Mouse (Mus musculus) hindbrain, embryonic 12.5 days (tissue): ENCODE measurements around the gene Arpp21. TPM values are rescaled to one million over a fixed set of nuclear protein-coding genes. Genes with fewer than 3 reads are reported as not detected.

Experiments used
- ATAC-seq: fragments of 200-750 bp; cut with Nextera tagmentation; 2 replicates; pipeline ENCODE4 v1.8.0; 2017; ENCODE audit warnings: moderate TSS enrichment; ENCODE audit not compliant: low FRiP score
- H3K27ac ChIP-seq: fragments of 300-500 bp; sonication (generic); 2 replicates; pipeline ENCODE4 v1.5.1; 2016; ENCODE audit warnings: mild to moderate bottlenecking
- H3K27me3 ChIP-seq: fragments of 300-500 bp; sonication (generic); 2 replicates; pipeline ENCODE4 v1.6.1; 2016; ENCODE audit warnings: mild to moderate bottlenecking
- H3K36me3 ChIP-seq: fragments of 300-500 bp; sonication (generic); 2 replicates; pipeline ENCODE4 v1.6.1; 2016; ENCODE audit warnings: mild to moderate bottlenecking
- H3K4me1 ChIP-seq: fragments of 300-500 bp; sonication (generic); 2 replicates; pipeline ENCODE4 v1.6.1; 2016
- H3K4me2 ChIP-seq: fragments of 300-500 bp; sonication (generic); replicated peaks from 2 replicates; pipeline ENCODE4 v1.6.1; 2016; ENCODE audit warnings: mild to moderate bottlenecking
- H3K4me3 ChIP-seq: fragments of 300-500 bp; sonication (generic); 2 replicates; pipeline ENCODE4 v1.5.1; 2016; ENCODE audit warnings: mild to moderate bottlenecking
- H3K9ac ChIP-seq: fragments of 300-500 bp; sonication (generic); 2 replicates; pipeline ENCODE4 v1.6.1; 2016; ENCODE audit warnings: mild to moderate bottlenecking, moderate library complexity
- H3K9me3 ChIP-seq: fragments of 300-500 bp; sonication (generic); replicated peaks from 2 replicates; pipeline ENCODE4 v1.6.1; 2016; ENCODE audit warnings: mild to moderate bottlenecking
- WGBS: fragments of 180-500 bp; shearing (Covaris S2); methylation state at CpG from one replicate; pipeline ENCODE4 v1.1.7; 2016; 5-methylcytosine and 5-hydroxymethylcytosine counted together
- polyA plus RNA-seq: library from polyadenylated mRNA; unstranded; fragments of >200 nt; fragmentation: Nextera tagmentation; extraction: Ambion mirVana; gene quantifications from 2 replicates; pipeline ENCODE4 v1.2.1, GENCODE M21; 2016

Gene Arpp21
- polyA plus RNA-seq, 1 experiment from 2014 or later: 9.8 TPM

GRCm38 (mm10) chr9:112247183-112247582 lies 11.4 kb upstream of the Arpp21 start:
- Histone ChIP-seq H3K36me3 (no peaks in the 10 kb centered on the region), H3K9me3 (no peaks in the 10 kb centered on the region), H3K27ac (no peak overlapping the region), H3K4me2 (no peak overlapping the region), H3K27me3 (no peaks in the 10 kb centered on the region), H3K4me3 (no peak overlapping the region), H3K4me1 (no peaks in the 10 kb centered on the region), H3K9ac (no peak overlapping the region)
- no peak for ATAC-seq
- 76% methylated on average over 2 of the region's 2 CpGs for WGBS

DNA sequence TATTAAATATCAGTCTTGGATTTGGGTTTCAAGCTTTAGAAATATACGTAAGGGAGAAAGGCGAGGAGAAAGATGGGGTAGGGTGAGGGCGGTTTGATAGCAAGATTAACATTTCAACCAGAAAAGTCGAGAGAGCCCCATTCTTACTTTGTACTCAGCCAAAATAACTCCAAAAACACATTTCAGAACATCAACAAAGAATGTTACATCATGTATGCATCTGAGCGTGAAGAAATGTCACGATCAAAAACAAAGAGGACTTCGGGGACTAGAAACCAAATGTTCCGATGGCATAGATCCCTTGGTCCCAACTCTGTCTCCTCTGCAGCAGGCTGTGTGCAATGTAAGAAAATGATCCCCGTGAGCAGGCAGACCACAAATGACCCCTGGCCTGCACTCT lies 2.4 kb upstream of the Arpp21 start:
- WGBS: 79% methylated on average over 9 of the region's 9 CpGs
- H3K4me1 ChIP-seq: peaks cover 10% of the 10 kb centered on the region
- no peak overlapping the region for H3K27ac ChIP-seq
- H3K9ac ChIP-seq: no peak overlapping the region
- ATAC-seq: no peak
- no peaks in the 10 kb centered on the region for H3K9me3 ChIP-seq
- H3K27me3 ChIP-seq: peaks cover 31% of the 10 kb centered on the region
- H3K4me3 ChIP-seq: no peak overlapping the region
- no peaks in the 10 kb centered on the region for H3K36me3 ChIP-seq
- H3K4me2 ChIP-seq: no peak overlapping the region

GRCm38 (mm10) chr9:112236551-112236950 lies 813 bp upstream of the Arpp21 start:
- Histone ChIP-seq H3K4me2 (no peak overlapping the region), H3K27ac (no peak overlapping the region), H3K9ac (no peak overlapping the region), H3K4me1 (peaks cover 10% of the 10 kb centered on the region), H3K36me3 (no peaks in the 10 kb centered on the region), H3K9me3 (no peaks in the 10 kb centered on the region), H3K27me3 (peaks cover 42% of the 10 kb centered on the region), H3K4me3 (no peak overlapping the region)
- no peak for ATAC-seq
- WGBS: 82% methylated on average over 8 of the region's 8 CpGs

- Histone ChIP-seq H3K36me3 (no peaks in the 10 kb centered on the region), H3K9me3 (no peaks in the 10 kb centered on the region), H3K4me3 (peak overlapping the region; percentile 58), H3K4me2 (peak overlapping the region; percentile 93), H3K27me3 (peaks cover 42% of the 10 kb centered on the region), H3K27ac (peak overlapping the region; percentile 86), H3K4me1 (peaks cover 10% of the 10 kb centered on the region), H3K9ac (peak overlapping the region; percentile 77)
- ATAC-seq: peak; percentile 91
- WGBS: under 1% methylated on average over 44 of the region's 44 CpGs
These were observed 570 bp downstream of the Arpp21 start for GRCm38 (mm10) chr9:112235041-112235695.

DNA sequence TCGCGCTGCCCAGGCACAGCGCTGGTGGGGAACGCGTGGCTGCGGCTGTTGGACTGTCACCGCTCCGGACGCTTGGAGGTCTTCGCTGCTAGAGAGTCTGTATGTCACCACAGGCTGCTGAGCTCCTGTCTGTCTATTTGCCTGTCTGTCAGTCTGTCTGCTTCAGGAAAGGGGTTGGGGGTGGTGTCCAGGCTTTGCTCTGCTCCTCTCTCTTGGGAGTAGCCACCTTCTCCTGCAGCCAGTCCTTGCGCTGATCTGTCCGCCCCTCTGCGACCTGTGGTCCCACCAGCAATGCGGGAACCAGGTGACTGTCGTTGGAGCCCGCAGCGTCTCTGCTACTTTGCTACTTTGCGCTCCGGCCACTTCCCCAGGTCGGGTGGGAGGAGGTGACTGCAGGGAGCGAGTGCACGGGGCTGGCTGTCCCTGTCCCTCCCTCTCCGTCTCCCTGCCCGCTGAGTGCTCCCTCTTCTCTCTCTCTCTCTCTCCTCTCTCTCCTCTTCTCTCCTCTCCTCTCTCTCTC lies 1.2 kb downstream of the Arpp21 start:
- peak overlapping the region; percentile 77 for H3K9ac ChIP-seq
- peaks cover 42% of the 10 kb centered on the region for H3K27me3 ChIP-seq
- H3K4me1 ChIP-seq: peaks cover 10% of the 10 kb centered on the region
- H3K4me2 ChIP-seq: peak overlapping the region; percentile 93
- H3K27ac ChIP-seq: peak overlapping the region; percentile 86
- H3K9me3 ChIP-seq: no peaks in the 10 kb centered on the region
- peak overlapping the region; percentile 58 for H3K4me3 ChIP-seq
- peak; percentile 69 for ATAC-seq
- under 1% methylated on average over 23 of the region's 24 CpGs for WGBS
- no peaks in the 10 kb centered on the region for H3K36me3 ChIP-seq

GRCm38 (mm10) chr9:112233822-112234504 lies 1.8 kb downstream of the Arpp21 start:
- ATAC-seq: no peak
- Histone ChIP-seq H3K27ac (peak overlapping the region; percentile 86), H3K9ac (peak overlapping the region; percentile 77), H3K4me1 (peaks cover 10% of the 10 kb centered on the region), H3K27me3 (peaks cover 42% of the 10 kb centered on the region), H3K36me3 (no peaks in the 10 kb centered on the region), H3K4me2 (peak overlapping the region; percentile 93), H3K4me3 (peak overlapping the region; percentile 58), H3K9me3 (no peaks in the 10 kb centered on the region)
- 19% methylated on average over 12 of the region's 12 CpGs for WGBS

- 66% methylated on average over 6 of the region's 6 CpGs for WGBS
- H3K4me3 ChIP-seq: peak overlapping the region; percentile 58
- H3K36me3 ChIP-seq: no peaks in the 10 kb centered on the region
- peaks cover 42% of the 10 kb centered on the region for H3K27me3 ChIP-seq
- H3K4me2 ChIP-seq: peak overlapping the region; percentile 93
- no peak overlapping the region for H3K27ac ChIP-seq
- no peak for ATAC-seq
- H3K9ac ChIP-seq: no peak overlapping the region
- H3K4me1 ChIP-seq: peaks cover 10% of the 10 kb centered on the region
- H3K9me3 ChIP-seq: no peaks in the 10 kb centered on the region
These were observed 2.4 kb downstream of the Arpp21 start for GRCm38 (mm10) chr9:112233378-112233777.

- Histone ChIP-seq H3K9ac (no peak overlapping the region), H3K27me3 (peaks cover 42% of the 10 kb centered on the region)
These were observed 3.7 kb downstream of the Arpp21 start for GRCm38 (mm10) chr9:112231935-112232575.

DNA sequence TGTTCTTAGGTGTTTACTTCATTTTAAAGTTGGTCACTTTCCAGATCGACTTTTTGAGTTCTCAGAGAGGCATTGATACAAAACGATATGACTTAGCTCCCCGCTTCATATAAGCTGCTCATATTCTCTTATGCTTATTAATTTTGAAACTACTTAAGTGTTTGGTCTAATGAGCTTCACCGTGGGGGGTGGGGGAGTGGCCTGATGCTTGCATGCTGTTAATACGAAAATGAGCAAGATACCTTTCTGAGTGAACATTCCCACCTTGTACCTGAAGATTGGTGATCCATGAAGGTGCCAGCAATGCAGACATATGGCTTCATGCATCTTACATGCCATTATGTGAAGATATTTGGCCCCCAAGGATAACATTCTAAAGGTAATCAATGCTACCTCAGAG lies 4.4 kb downstream of the Arpp21 start:
- H3K4me3 ChIP-seq: no peak overlapping the region
- peaks cover 10% of the 10 kb centered on the region for H3K4me1 ChIP-seq
- 82% methylated on average over 5 of the region's 5 CpGs for WGBS
- no peak for ATAC-seq
- H3K36me3 ChIP-seq: no peaks in the 10 kb centered on the region
- H3K4me2 ChIP-seq: no peak overlapping the region; the same call in 1 of the 2 replicates
- H3K27ac ChIP-seq: no peak overlapping the region
- H3K9ac ChIP-seq: no peak overlapping the region
- peaks cover 39% of the 10 kb centered on the region for H3K27me3 ChIP-seq
- no peaks in the 10 kb centered on the region for H3K9me3 ChIP-seq

More at GRCm38 (mm10) chr9:112231935-112232575, 3.7 kb downstream of the Arpp21 start:
- H3K4me1 ChIP-seq: peaks cover 10% of the 10 kb centered on the region
- H3K36me3 ChIP-seq: no peaks in the 10 kb centered on the region
- ATAC-seq: no peak
- H3K4me2 ChIP-seq: peak overlapping the region; percentile 93
- H3K4me3 ChIP-seq: peak overlapping the region; percentile 20; the same call in 1 of the 2 replicates
- H3K27ac ChIP-seq: no peak overlapping the region
- WGBS: 72% methylated on average over 8 of the region's 8 CpGs
- H3K9me3 ChIP-seq: no peaks in the 10 kb centered on the region

GRCm38 (mm10) chr9:112230716-112231361 lies 4.9 kb downstream of the Arpp21 start:
- Histone ChIP-seq H3K27me3 (peaks cover 35% of the 10 kb centered on the region), H3K36me3 (no peaks in the 10 kb centered on the region), H3K4me2 (no peak overlapping the region), H3K4me3 (no peak overlapping the region), H3K9me3 (no peaks in the 10 kb centered on the region), H3K27ac (no peak overlapping the region), H3K9ac (no peak overlapping the region), H3K4me1 (peaks cover 10% of the 10 kb centered on the region)
- 92% methylated on average over 4 of the region's 4 CpGs for WGBS
- ATAC-seq: no peak

- no peaks in the 10 kb centered on the region for H3K9me3 ChIP-seq
- WGBS: 87% methylated on average over 3 of the region's 3 CpGs
- H3K27me3 ChIP-seq: peaks cover 14% of the 10 kb centered on the region; the same call in 1 of the 2 replicates
- no peak for ATAC-seq
- no peak overlapping the region for H3K9ac ChIP-seq
- H3K4me2 ChIP-seq: no peak overlapping the region
- no peaks in the 10 kb centered on the region for H3K36me3 ChIP-seq
- no peaks in the 10 kb centered on the region for H3K4me1 ChIP-seq
- H3K27ac ChIP-seq: no peak overlapping the region
- no peak overlapping the region for H3K4me3 ChIP-seq
These were observed 7.3 kb downstream of the Arpp21 start for GRCm38 (mm10) chr9:112228470-112228869.

- no peak overlapping the region for H3K4me3 ChIP-seq
- H3K27ac ChIP-seq: no peak overlapping the region
- no peak overlapping the region for H3K9ac ChIP-seq
- no peaks in the 10 kb centered on the region for H3K36me3 ChIP-seq
- 82% methylated on average over 13 of the region's 13 CpGs for WGBS
- no peaks in the 10 kb centered on the region for H3K4me1 ChIP-seq
- H3K27me3 ChIP-seq: 0 out of 2 replicates have a peak, but pooled peaks cover 2% of the 10 kb centered on the region
- no peaks in the 10 kb centered on the region for H3K9me3 ChIP-seq
- no peak for ATAC-seq
- H3K4me2 ChIP-seq: no peak overlapping the region
These were observed 8.6 kb downstream of the Arpp21 start for GRCm38 (mm10) chr9:112227174-112227573.
